Mouse (Mus musculus): ENCODE data around the gene Slc44a1.

GRCm38 (mm10) chr4:53410752-53411151 is 29.5 kb upstream of the Slc44a1 start:
- no peak for TF ChIP-seq CTCF (conservative IDR thresholded peaks at IDR 0.05; ENCODE audit: low read length)
- TF ChIP-seq NANOG (IDR thresholded peaks at IDR 0.05; ENCODE audit: borderline replicate concordance, low read length): no peak
- TF ChIP-seq POU5F1 (IDR thresholded peaks at IDR 0.05; ENCODE audit: borderline replicate concordance, low read length): no peak

Measured in E14TG2a.4 (cell line).